Mouse (Mus musculus) kidney, embryonic 16.5 days (tissue): ENCODE results near the gene Pard3. TPM values are rescaled to one million over a fixed set of nuclear protein-coding genes. Genes with fewer than 3 reads are reported as not detected.

Source experiments
- ATAC-seq: fragments of 200-750 bp; cut with Nextera tagmentation; 2 replicates; pipeline ENCODE4 v1.8.0; 2017; ENCODE audit warnings: moderate TSS enrichment; ENCODE audit not compliant: low FRiP score, low TSS enrichment
- H3K27ac ChIP-seq: fragments of 300-500 bp; sonication (generic); 2 replicates; pipeline ENCODE4 v1.5.1; 2014; ENCODE audit warnings: low read length
- H3K27me3 ChIP-seq: fragments of 300-500 bp; sonication (generic); 2 replicates; pipeline ENCODE4 v1.6.1; 2014; ENCODE audit warnings: low read length, control low read depth, mixed read lengths; ENCODE audit not compliant: insufficient read depth
- H3K36me3 ChIP-seq: fragments of 300-500 bp; sonication (generic); 2 replicates; pipeline ENCODE4 v1.6.1; 2014; ENCODE audit warnings: low read length, control low read depth, mixed read lengths; ENCODE audit not compliant: insufficient read depth
- H3K4me1 ChIP-seq: fragments of 300-500 bp; sonication (generic); 2 replicates; pipeline ENCODE4 v1.6.1; 2014; ENCODE audit warnings: low read length, control low read depth, mixed read lengths; ENCODE audit not compliant: insufficient read depth
- H3K4me2 ChIP-seq: fragments of 300-500 bp; sonication (generic); replicated peaks from 2 replicates; pipeline ENCODE4 v1.6.1; 2014; ENCODE audit warnings: low read depth, low read length
- H3K4me3 ChIP-seq: fragments of 300-500 bp; sonication (generic); 2 replicates; pipeline ENCODE4 v1.5.1; 2014; ENCODE audit warnings: mild to moderate bottlenecking, low read length
- H3K9ac ChIP-seq: fragments of 300-500 bp; sonication (generic); replicated peaks from 2 replicates; pipeline ENCODE4 v1.6.1; 2014; ENCODE audit warnings: low read length
- H3K9me3 ChIP-seq: fragments of 300-500 bp; sonication (generic); 2 replicates; pipeline ENCODE4 v1.6.1; 2016; ENCODE audit warnings: low read length, control low read depth
- WGBS: fragments of 180-500 bp; shearing (Covaris S2); extraction: QIAGEN DNeasy Blood & Tissue Kit; methylation state at CpG from one replicate; pipeline ENCODE4 v1.1.7; 2014; 5-methylcytosine and 5-hydroxymethylcytosine counted together
- polyA plus RNA-seq: library from polyadenylated mRNA; unstranded; fragments of >200 nt; fragmentation: Nextera tagmentation; extraction: Ambion mirVana; gene quantifications from 2 replicates; pipeline ENCODE4 v1.2.1, GENCODE M21; 2015

The Pard3 gene
- polyA plus RNA-seq, 1 experiment from 2014 or later = 25.5 TPM

DNA sequence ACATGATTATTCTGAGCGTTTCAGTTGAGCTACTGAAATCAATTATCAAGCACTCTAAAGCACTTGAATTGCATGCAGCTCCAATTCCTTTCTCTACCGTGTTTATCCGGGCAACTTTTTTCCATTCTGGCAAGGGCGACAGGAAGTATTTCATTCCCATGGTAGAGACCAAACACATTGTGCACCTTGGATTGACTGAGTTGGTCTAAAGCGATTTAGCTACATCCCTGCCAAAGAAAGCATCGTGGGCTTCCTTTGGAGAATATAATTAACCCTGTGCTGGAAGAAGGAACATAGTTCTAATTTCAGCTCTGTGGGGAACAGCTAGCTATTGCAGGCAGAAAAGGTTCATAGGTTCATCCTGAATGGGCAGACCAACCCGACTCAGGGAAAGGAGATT is 480.0 kb downstream of the Pard3 start:
- WGBS = 54% methylated on average over 7 of the region's 7 CpGs
- Histone ChIP-seq H3K27me3 (no peaks in the 10 kb centered on the region), H3K9me3 (no peaks in the 10 kb centered on the region), H3K4me1 (peaks cover 5% of the 10 kb centered on the region; the same call in 1 of the 2 replicates), H3K27ac (no peak overlapping the region), H3K4me3 (no peak overlapping the region), H3K36me3 (no peaks in the 10 kb centered on the region), H3K9ac (no peak overlapping the region), H3K4me2 (no peak overlapping the region)
- ATAC-seq = no peak

DNA sequence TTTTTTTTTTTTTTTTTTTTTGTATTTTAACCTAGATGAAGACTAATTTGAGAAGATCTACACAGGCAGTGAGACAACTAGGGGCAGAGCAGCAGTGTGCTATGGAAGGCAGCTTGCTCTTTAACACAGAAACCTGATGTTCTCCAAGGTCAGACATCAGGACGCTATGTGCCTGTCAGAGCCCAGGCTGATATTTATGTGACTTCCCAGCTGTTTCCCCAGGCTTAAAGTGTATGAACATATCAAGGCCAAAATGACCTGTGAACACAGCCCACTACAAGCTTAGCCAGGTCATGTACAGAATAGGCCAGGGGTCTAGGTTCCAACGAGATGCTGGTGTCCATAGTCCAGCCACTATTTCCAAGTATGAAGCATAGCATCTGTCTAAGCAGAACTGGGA is 482.5 kb downstream of the Pard3 start:
- H3K27ac ChIP-seq = no peak overlapping the region
- H3K4me1 ChIP-seq = peaks cover 5% of the 10 kb centered on the region; the same call in 1 of the 2 replicates
- no peak overlapping the region for H3K4me2 ChIP-seq
- H3K9ac ChIP-seq = no peak overlapping the region
- H3K36me3 ChIP-seq = no peaks in the 10 kb centered on the region
- 56% methylated on average over 2 of the region's 2 CpGs for WGBS
- ATAC-seq = no peak
- no peaks in the 10 kb centered on the region for H3K9me3 ChIP-seq
- H3K4me3 ChIP-seq = no peak overlapping the region
- no peaks in the 10 kb centered on the region for H3K27me3 ChIP-seq

GRCm38 (mm10) chr8:127550928-127551327 is 487.2 kb downstream of the Pard3 start:
- Histone ChIP-seq H3K36me3 (no peaks in the 10 kb centered on the region), H3K27me3 (no peaks in the 10 kb centered on the region), H3K9me3 (no peaks in the 10 kb centered on the region), H3K27ac (no peak overlapping the region), H3K4me1 (peaks cover 7% of the 10 kb centered on the region), H3K4me2 (no peak overlapping the region), H3K4me3 (no peak overlapping the region), H3K9ac (no peak overlapping the region)
- 95% methylated on average over 4 of the region's 4 CpGs for WGBS
- ATAC-seq = no peak

DNA sequence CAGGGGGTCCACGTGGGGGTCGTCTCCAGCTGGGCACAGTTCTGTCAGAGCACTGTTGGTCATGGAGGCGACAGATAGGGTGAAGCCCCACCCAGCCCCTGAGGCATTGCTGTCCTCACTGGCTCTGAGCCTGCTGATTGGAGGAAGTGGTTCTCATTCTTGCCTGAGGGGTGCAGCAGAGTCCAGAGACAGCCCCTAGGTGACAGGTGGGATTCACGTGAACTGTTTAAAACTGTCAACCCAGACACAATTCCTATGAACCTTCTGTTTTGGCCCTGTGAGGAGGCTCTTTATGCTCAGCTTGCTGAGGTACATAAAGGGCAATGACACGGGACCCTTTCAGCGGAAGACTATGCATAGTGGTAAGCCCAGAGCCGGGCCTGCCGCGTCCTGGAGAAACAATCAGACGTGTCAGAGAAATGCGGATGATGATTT is 488.5 kb downstream of the Pard3 start:
- Histone ChIP-seq H3K36me3 (no peaks in the 10 kb centered on the region), H3K27ac (no peak overlapping the region), H3K4me1 (peaks cover 7% of the 10 kb centered on the region), H3K4me2 (no peak overlapping the region), H3K4me3 (no peak overlapping the region), H3K9ac (no peak overlapping the region), H3K27me3 (no peaks in the 10 kb centered on the region), H3K9me3 (no peaks in the 10 kb centered on the region)
- peak; percentile 61; the same call in 1 of the 2 replicates for ATAC-seq
- WGBS = 48% methylated on average over 11 of the region's 11 CpGs

- 76% methylated on average over 13 of the region's 13 CpGs for WGBS
- ATAC-seq = no peak
- Histone ChIP-seq H3K27ac (no peak overlapping the region), H3K4me2 (no peak overlapping the region), H3K4me1 (peaks cover 7% of the 10 kb centered on the region), H3K9me3 (no peaks in the 10 kb centered on the region), H3K36me3 (no peaks in the 10 kb centered on the region), H3K27me3 (no peaks in the 10 kb centered on the region), H3K9ac (no peak overlapping the region), H3K4me3 (no peak overlapping the region)
Observed at GRCm38 (mm10) chr8:127552836-127553235, 489.1 kb downstream of the Pard3 start.

GRCm38 (mm10) chr8:127553582-127553981 is 489.9 kb downstream of the Pard3 start:
- no peak overlapping the region for H3K4me3 ChIP-seq
- no peaks in the 10 kb centered on the region for H3K27me3 ChIP-seq
- 64% methylated on average over 5 of the region's 5 CpGs for WGBS
- H3K4me2 ChIP-seq = no peak overlapping the region
- H3K9me3 ChIP-seq = no peaks in the 10 kb centered on the region
- H3K36me3 ChIP-seq = no peaks in the 10 kb centered on the region
- H3K27ac ChIP-seq = peak overlapping the region; percentile 51; the same call in 1 of the 2 replicates
- no peak overlapping the region for H3K9ac ChIP-seq
- ATAC-seq = no peak; the same call in 1 of the 2 replicates
- peaks cover 7% of the 10 kb centered on the region for H3K4me1 ChIP-seq

- no peaks in the 10 kb centered on the region for H3K27me3 ChIP-seq
- H3K36me3 ChIP-seq = no peaks in the 10 kb centered on the region
- H3K4me3 ChIP-seq = no peak overlapping the region
- no peak overlapping the region for H3K27ac ChIP-seq
- H3K4me1 ChIP-seq = peaks cover 7% of the 10 kb centered on the region
- H3K4me2 ChIP-seq = no peak overlapping the region
- H3K9ac ChIP-seq = no peak overlapping the region
- H3K9me3 ChIP-seq = no peaks in the 10 kb centered on the region
- ATAC-seq = no peak
- 41% methylated on average over 2 of the region's 2 CpGs for WGBS
Observed at GRCm38 (mm10) chr8:127555795-127556194, 492.1 kb downstream of the Pard3 start.

GRCm38 (mm10) chr8:127556964-127557363 is 493.3 kb downstream of the Pard3 start:
- ATAC-seq = peak; percentile 70; the same call in 1 of the 2 replicates
- no peak overlapping the region for H3K4me3 ChIP-seq
- H3K36me3 ChIP-seq = no peaks in the 10 kb centered on the region
- H3K4me1 ChIP-seq = peaks cover 6% of the 10 kb centered on the region
- no peak overlapping the region for H3K4me2 ChIP-seq
- 22% methylated on average over 11 of the region's 11 CpGs for WGBS
- H3K9me3 ChIP-seq = no peaks in the 10 kb centered on the region
- no peaks in the 10 kb centered on the region for H3K27me3 ChIP-seq
- no peak overlapping the region for H3K27ac ChIP-seq
- no peak overlapping the region for H3K9ac ChIP-seq

DNA sequence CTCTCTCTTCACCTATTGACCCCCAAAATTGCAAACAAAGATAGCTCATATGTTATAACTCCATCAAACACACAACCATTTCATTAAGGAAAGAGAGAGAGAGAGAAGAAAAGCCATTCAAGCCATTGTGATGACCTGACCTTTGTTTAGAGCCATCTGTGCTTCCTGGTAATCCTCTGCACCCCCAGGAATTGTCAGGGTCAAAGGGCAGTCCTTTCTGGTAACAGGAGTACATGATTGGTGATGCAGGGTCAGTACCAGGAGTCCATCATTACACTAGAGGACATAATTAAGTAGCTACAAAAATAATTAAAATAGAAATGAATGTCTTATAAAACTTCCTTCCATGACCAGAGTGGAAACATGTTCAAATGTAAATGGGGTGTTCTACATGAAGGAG is 493.9 kb downstream of the Pard3 start:
- H3K4me2 ChIP-seq = no peak overlapping the region
- no peak for ATAC-seq
- no peaks in the 10 kb centered on the region for H3K9me3 ChIP-seq
- no peak overlapping the region for H3K4me3 ChIP-seq
- H3K9ac ChIP-seq = no peak overlapping the region
- no peaks in the 10 kb centered on the region for H3K36me3 ChIP-seq
- 0 out of 2 replicates have a peak, but pooled peaks cover 2% of the 10 kb centered on the region for H3K4me1 ChIP-seq
- no peak overlapping the region for H3K27ac ChIP-seq
- no peaks in the 10 kb centered on the region for H3K27me3 ChIP-seq

DNA sequence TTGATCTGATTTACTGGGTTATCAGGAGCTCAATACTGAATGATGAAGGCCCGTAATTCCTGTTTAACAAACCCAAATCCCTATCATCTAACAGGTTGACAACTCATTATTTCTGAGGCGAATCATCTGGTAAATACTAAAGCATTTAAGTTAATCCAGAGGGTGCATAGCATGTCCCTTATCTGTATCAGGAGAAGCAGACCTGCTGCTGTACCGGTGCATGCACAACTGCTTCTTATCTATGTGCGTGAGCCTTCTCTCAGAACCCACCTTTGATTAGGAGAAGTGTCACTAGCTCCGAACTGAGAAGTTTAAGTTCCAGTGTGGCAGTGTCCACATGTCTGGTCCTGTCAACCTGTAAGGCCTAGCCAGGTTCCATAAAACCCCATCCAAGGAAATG is 499.9 kb downstream of the Pard3 start:
- no peak for ATAC-seq
- WGBS = 97% methylated on average over 5 of the region's 5 CpGs
- Histone ChIP-seq H3K9ac (no peak overlapping the region), H3K4me3 (no peak overlapping the region), H3K4me2 (no peak overlapping the region), H3K36me3 (no peaks in the 10 kb centered on the region), H3K9me3 (no peaks in the 10 kb centered on the region), H3K27ac (no peak overlapping the region), H3K4me1 (no peaks in the 10 kb centered on the region), H3K27me3 (no peaks in the 10 kb centered on the region)
